Mouse (Mus musculus): ENCODE data around the gene Inppl1. TPM values are rescaled to one million over a fixed set of nuclear protein-coding genes. Genes with fewer than 3 reads are reported as not detected.

Inppl1 gene
- polyA plus RNA-seq, 1 experiment, result 22.7 TPM

GRCm38 (mm10) chr7:101857094-101857493 is 19.1 kb upstream of the Inppl1 start, which contains the start of gene Folr2:
Gene Folr2 (minus strand): TSS chr7:101857194.
- TF ChIP-seq CTCF (IDR thresholded peaks at IDR 0.05; ENCODE audit: control insufficient read depth, insufficient read depth, low read length) (no peak), POLR2A (IDR thresholded peaks at IDR 0.05; ENCODE audit: borderline replicate concordance, control insufficient read depth, low read depth, low read length) (no peak)
- no peak within 1 kb of the TSS for H3K27ac ChIP-seq (ENCODE audit: control insufficient read depth, insufficient read depth, low read depth, low read length, poor library complexity)
- no peaks in the 10 kb centered on the region for H3K4me1 ChIP-seq (ENCODE audit: control insufficient read depth, insufficient read depth, low read length)
- WGBS, result 69% methylated on average over 4 of the region's 4 CpGs
- no peak within 1 kb of the TSS for H3K4me3 ChIP-seq (replicated peaks; ENCODE audit: control insufficient read depth, low read depth, low read length)

- peaks cover under 1% of the 10 kb centered on the region for H3K4me1 ChIP-seq (ENCODE audit: control insufficient read depth, insufficient read depth, low read length)
- no peak overlapping the region for H3K4me3 ChIP-seq (replicated peaks; ENCODE audit: control insufficient read depth, low read depth, low read length)
Observed at GRCm38 (mm10) chr7:101853816-101854215, 15.8 kb upstream of the Inppl1 start.

GRCm38 (mm10) chr7:101852846-101853245 is 14.8 kb upstream of the Inppl1 start:
- Histone ChIP-seq H3K4me3 (replicated peaks; ENCODE audit: control insufficient read depth, low read depth, low read length) (no peak overlapping the region), H3K4me1 (ENCODE audit: control insufficient read depth, insufficient read depth, low read length) (peaks cover 2% of the 10 kb centered on the region), H3K27ac (ENCODE audit: control insufficient read depth, insufficient read depth, low read depth, low read length, poor library complexity) (no peak overlapping the region)
- 79% methylated on average over 6 of the region's 6 CpGs for WGBS
- TF ChIP-seq POLR2A (IDR thresholded peaks at IDR 0.05; ENCODE audit: borderline replicate concordance, control insufficient read depth, low read depth, low read length), result no peak
- TF ChIP-seq CTCF (IDR thresholded peaks at IDR 0.05; ENCODE audit: control insufficient read depth, insufficient read depth, low read length), result no peak

More at GRCm38 (mm10) chr7:101853816-101854215, 15.8 kb upstream of the Inppl1 start:
- WGBS, result 53% methylated on average over 2 of the region's 2 CpGs
- TF ChIP-seq POLR2A (IDR thresholded peaks at IDR 0.05; ENCODE audit: borderline replicate concordance, control insufficient read depth, low read depth, low read length) (no peak), CTCF (IDR thresholded peaks at IDR 0.05; ENCODE audit: control insufficient read depth, insufficient read depth, low read length) (no peak)
- no peak overlapping the region for H3K27ac ChIP-seq (ENCODE audit: control insufficient read depth, insufficient read depth, low read depth, low read length, poor library complexity)

GRCm38 (mm10) chr7:101851689-101852088 is 13.7 kb upstream of the Inppl1 start:
- peaks cover 2% of the 10 kb centered on the region for H3K4me1 ChIP-seq (ENCODE audit: control insufficient read depth, insufficient read depth, low read length)
- H3K4me3 ChIP-seq (replicated peaks; ENCODE audit: control insufficient read depth, low read depth, low read length), result no peak overlapping the region
- no peak for TF ChIP-seq CTCF (IDR thresholded peaks at IDR 0.05; ENCODE audit: control insufficient read depth, insufficient read depth, low read length)
- TF ChIP-seq POLR2A (IDR thresholded peaks at IDR 0.05; ENCODE audit: borderline replicate concordance, control insufficient read depth, low read depth, low read length), result no peak
- H3K27ac ChIP-seq (ENCODE audit: control insufficient read depth, insufficient read depth, low read depth, low read length, poor library complexity), result no peak overlapping the region
- WGBS, result 33% methylated on average over 6 of the region's 6 CpGs

- WGBS, result 85% methylated on average over 1 of the region's 1 CpGs
- no peak overlapping the region for H3K27ac ChIP-seq (ENCODE audit: control insufficient read depth, insufficient read depth, low read depth, low read length, poor library complexity)
- H3K4me3 ChIP-seq (replicated peaks; ENCODE audit: control insufficient read depth, low read depth, low read length), result no peak overlapping the region
- peaks cover 2% of the 10 kb centered on the region for H3K4me1 ChIP-seq (ENCODE audit: control insufficient read depth, insufficient read depth, low read length)
- TF ChIP-seq POLR2A (IDR thresholded peaks at IDR 0.05; ENCODE audit: borderline replicate concordance, control insufficient read depth, low read depth, low read length) (no peak), CTCF (IDR thresholded peaks at IDR 0.05; ENCODE audit: control insufficient read depth, insufficient read depth, low read length) (no peak)
Observed at GRCm38 (mm10) chr7:101847934-101848333, 9.9 kb upstream of the Inppl1 start.

GRCm38 (mm10) chr7:101844186-101844585 is 6.2 kb upstream of the Inppl1 start:
- WGBS, result 65% methylated on average over 6 of the region's 6 CpGs
- Histone ChIP-seq H3K4me3 (replicated peaks; ENCODE audit: control insufficient read depth, low read depth, low read length) (no peak overlapping the region), H3K27ac (ENCODE audit: control insufficient read depth, insufficient read depth, low read depth, low read length, poor library complexity) (no peak overlapping the region), H3K4me1 (ENCODE audit: control insufficient read depth, insufficient read depth, low read length) (peaks cover 2% of the 10 kb centered on the region)
- TF ChIP-seq CTCF (IDR thresholded peaks at IDR 0.05; ENCODE audit: control insufficient read depth, insufficient read depth, low read length) (no peak), POLR2A (IDR thresholded peaks at IDR 0.05; ENCODE audit: borderline replicate concordance, control insufficient read depth, low read depth, low read length) (no peak)

GRCm38 (mm10) chr7:101837154-101837605 is 849 bp downstream of the Inppl1 start:
- H3K4me1 ChIP-seq (ENCODE audit: control insufficient read depth, insufficient read depth, low read length), result no peaks in the 10 kb centered on the region
- H3K27ac ChIP-seq (ENCODE audit: control insufficient read depth, insufficient read depth, low read depth, low read length, poor library complexity), result no peak overlapping the region; the same call in 1 of the 2 replicates
- TF ChIP-seq CTCF (IDR thresholded peaks at IDR 0.05; ENCODE audit: control insufficient read depth, insufficient read depth, low read length) (no peak), POLR2A (IDR thresholded peaks at IDR 0.05; ENCODE audit: borderline replicate concordance, control insufficient read depth, low read depth, low read length) (no peak)
- peak overlapping the region; percentile 61 for H3K4me3 ChIP-seq (replicated peaks; ENCODE audit: control insufficient read depth, low read depth, low read length)
- WGBS, result 2% methylated on average over 20 of the region's 20 CpGs

- WGBS, result under 1% methylated on average over 63 of the region's 63 CpGs
- H3K27ac ChIP-seq (ENCODE audit: control insufficient read depth, insufficient read depth, low read depth, low read length, poor library complexity), result peak overlapping the region; percentile 0; the same call in 1 of the 2 replicates
- TF ChIP-seq POLR2A (IDR thresholded peaks at IDR 0.05; ENCODE audit: borderline replicate concordance, control insufficient read depth, low read depth, low read length) (no peak), CTCF (IDR thresholded peaks at IDR 0.05; ENCODE audit: control insufficient read depth, insufficient read depth, low read length) (no peak)
- no peaks in the 10 kb centered on the region for H3K4me1 ChIP-seq (ENCODE audit: control insufficient read depth, insufficient read depth, low read length)
- H3K4me3 ChIP-seq (replicated peaks; ENCODE audit: control insufficient read depth, low read depth, low read length), result peak overlapping the region; percentile 73
Observed at GRCm38 (mm10) chr7:101836271-101837153, 1.5 kb downstream of the Inppl1 start.
